Mouse (Mus musculus): ENCODE measurements around the gene Jam2. TPM values are rescaled to one million over a fixed set of nuclear protein-coding genes. Genes with fewer than 3 reads are reported as not detected.
A peak's percentile ranks its signal among the peaks of the same experiment; 100 is the strongest.

Jam2 gene
- 5.0 and 9.8 TPM in 2 replicates for total RNA-seq (2014; rRNA removed)
- polyA plus RNA-seq (2012; rRNA removed), result 2.3 and 2.4 TPM in 2 replicates

GRCm38 (mm10) chr16:84774003-84774703 lies at the start of gene Jam2:
Gene Jam2 (plus strand): TSS chr16:84774123.
- peaks cover 4% of the 10 kb centered on the region; the same call in 1 of the 2 replicates for H3K4me1 ChIP-seq (ENCODE audit: control insufficient read depth, insufficient read depth, low read length)
- H3K27ac ChIP-seq (replicated peaks; ENCODE audit: insufficient read depth, low read depth, low read length), result peak within 1 kb of the TSS; percentile 58
- H3K4me3 ChIP-seq (ENCODE audit: insufficient read depth, low read depth, low read length), result peak within 1 kb of the TSS; percentile 96
- no peak for DNase-seq (ENCODE audit: extremely low read depth, low read depth, low spot score)
- peak within 1 kb of the TSS; percentile 89 for H3K9ac ChIP-seq (ENCODE audit: low read depth, low read length)
- 0 out of 2 replicates have a peak, but pooled peaks cover 4% of the 10 kb centered on the region for H3K27me3 ChIP-seq (ENCODE audit: control insufficient read depth, insufficient read depth, low read length)
- no peaks in the 10 kb centered on the region for H3K79me2 ChIP-seq (ENCODE audit: control insufficient read depth, insufficient read depth, low read length)
- under 1% methylated on average over 43 of the region's 43 CpGs for WGBS
- H3K36me3 ChIP-seq (ENCODE audit: control insufficient read depth, insufficient read depth, low read length), result no peaks in the 10 kb centered on the region; the same call in 1 of the 2 replicates
- TF ChIP-seq POLR2A (IDR thresholded peaks at IDR 0.05; ENCODE audit: extremely low read depth, insufficient read depth, low read length), result 0 out of 2 replicates have a peak, but pooled peaks have one; percentile 30
- TF ChIP-seq CTCF (IDR thresholded peaks at IDR 0.05; ENCODE audit: low read depth, low read length), result no peak

GRCm38 (mm10) chr16:84734806-84735165 lies 39.1 kb upstream of the Jam2 start:
- H3K27ac ChIP-seq (replicated peaks; ENCODE audit: insufficient read depth, low read depth, low read length), result peak overlapping the region; percentile 64
- H3K27me3 ChIP-seq (ENCODE audit: control insufficient read depth, insufficient read depth, low read length), result no peaks in the 10 kb centered on the region
- under 1% methylated on average over 15 of the region's 15 CpGs for WGBS
- TF ChIP-seq CTCF (IDR thresholded peaks at IDR 0.05; ENCODE audit: low read depth, low read length), result no peak
- TF ChIP-seq POLR2A (IDR thresholded peaks at IDR 0.05; ENCODE audit: extremely low read depth, insufficient read depth, low read length), result no peak
- peak overlapping the region; percentile 77 for H3K4me3 ChIP-seq (ENCODE audit: insufficient read depth, low read depth, low read length)
- DNase-seq (ENCODE audit: extremely low read depth, low read depth, low spot score), result peak; percentile 60
- peaks cover 20% of the 10 kb centered on the region for H3K36me3 ChIP-seq (ENCODE audit: control insufficient read depth, insufficient read depth, low read length)
- peak overlapping the region; percentile 72 for H3K9ac ChIP-seq (ENCODE audit: low read depth, low read length)
- H3K79me2 ChIP-seq (ENCODE audit: control insufficient read depth, insufficient read depth, low read length), result peaks cover 7% of the 10 kb centered on the region; the same call in 1 of the 2 replicates
- peaks cover 10% of the 10 kb centered on the region for H3K4me1 ChIP-seq (ENCODE audit: control insufficient read depth, insufficient read depth, low read length)

- TF ChIP-seq POLR2A (IDR thresholded peaks at IDR 0.05; ENCODE audit: extremely low read depth, insufficient read depth, low read length) (0 out of 2 replicates have a peak, but pooled peaks have one; percentile 43), CTCF (IDR thresholded peaks at IDR 0.05; ENCODE audit: low read depth, low read length) (peak; percentile 90)
- DNase-seq (ENCODE audit: extremely low read depth, low read depth, low spot score), result peak; percentile 81
Measured at GRCm38 (mm10) chr16:84735166-84736105, 38.5 kb upstream of the Jam2 start, which contains the start of gene Mrpl39. Gene Mrpl39 (minus strand): TSS chr16:84735742.

GRCm38 (mm10) chr16:84737358-84737757 lies 36.6 kb upstream of the Jam2 start:
- 78% methylated on average over 3 of the region's 3 CpGs for WGBS
- no peak overlapping the region for H3K27ac ChIP-seq (replicated peaks; ENCODE audit: insufficient read depth, low read depth, low read length)

More at GRCm38 (mm10) chr16:84735166-84736105, 38.5 kb upstream of the Jam2 start, which contains the start of gene Mrpl39:
- Histone ChIP-seq H3K4me3 (ENCODE audit: insufficient read depth, low read depth, low read length) (peak within 1 kb of the TSS; percentile 77), H3K36me3 (ENCODE audit: control insufficient read depth, insufficient read depth, low read length) (peaks cover 16% of the 10 kb centered on the region; the same call in 1 of the 2 replicates), H3K9ac (ENCODE audit: low read depth, low read length) (peak within 1 kb of the TSS; percentile 77), H3K79me2 (ENCODE audit: control insufficient read depth, insufficient read depth, low read length) (peaks cover 7% of the 10 kb centered on the region; the same call in 1 of the 2 replicates), H3K4me1 (ENCODE audit: control insufficient read depth, insufficient read depth, low read length) (peaks cover 10% of the 10 kb centered on the region), H3K27ac (replicated peaks; ENCODE audit: insufficient read depth, low read depth, low read length) (peak within 1 kb of the TSS; percentile 89), H3K27me3 (ENCODE audit: control insufficient read depth, insufficient read depth, low read length) (no peaks in the 10 kb centered on the region)
- WGBS, result under 1% methylated on average over 66 of the region's 66 CpGs

GRCm38 (mm10) chr16:84744703-84745490 lies 29.0 kb upstream of the Jam2 start:
- WGBS, result 21% methylated on average over 10 of the region's 10 CpGs
- peak overlapping the region; percentile 95 for H3K27ac ChIP-seq (replicated peaks; ENCODE audit: insufficient read depth, low read depth, low read length)

More at GRCm38 (mm10) chr16:84737358-84737757, 36.6 kb upstream of the Jam2 start:
- DNase-seq (ENCODE audit: extremely low read depth, low read depth, low spot score), result no peak
- Histone ChIP-seq H3K36me3 (ENCODE audit: control insufficient read depth, insufficient read depth, low read length) (0 out of 2 replicates have a peak, but pooled peaks cover 1% of the 10 kb centered on the region), H3K4me3 (ENCODE audit: insufficient read depth, low read depth, low read length) (no peak overlapping the region), H3K79me2 (ENCODE audit: control insufficient read depth, insufficient read depth, low read length) (peaks cover 7% of the 10 kb centered on the region; the same call in 1 of the 2 replicates), H3K4me1 (ENCODE audit: control insufficient read depth, insufficient read depth, low read length) (peaks cover 10% of the 10 kb centered on the region), H3K9ac (ENCODE audit: low read depth, low read length) (no peak overlapping the region), H3K27me3 (ENCODE audit: control insufficient read depth, insufficient read depth, low read length) (no peaks in the 10 kb centered on the region)
- no peak for TF ChIP-seq CTCF (IDR thresholded peaks at IDR 0.05; ENCODE audit: low read depth, low read length)
- no peak for TF ChIP-seq POLR2A (IDR thresholded peaks at IDR 0.05; ENCODE audit: extremely low read depth, insufficient read depth, low read length)

More at GRCm38 (mm10) chr16:84744703-84745490, 29.0 kb upstream of the Jam2 start:
- H3K36me3 ChIP-seq (ENCODE audit: control insufficient read depth, insufficient read depth, low read length), result no peaks in the 10 kb centered on the region
- peak overlapping the region; percentile 54 for H3K4me3 ChIP-seq (ENCODE audit: insufficient read depth, low read depth, low read length)
- no peak for TF ChIP-seq CTCF (IDR thresholded peaks at IDR 0.05; ENCODE audit: low read depth, low read length)
- TF ChIP-seq POLR2A (IDR thresholded peaks at IDR 0.05; ENCODE audit: extremely low read depth, insufficient read depth, low read length), result no peak
- peaks cover 5% of the 10 kb centered on the region for H3K4me1 ChIP-seq (ENCODE audit: control insufficient read depth, insufficient read depth, low read length)
- no peaks in the 10 kb centered on the region for H3K79me2 ChIP-seq (ENCODE audit: control insufficient read depth, insufficient read depth, low read length)
- H3K27me3 ChIP-seq (ENCODE audit: control insufficient read depth, insufficient read depth, low read length), result no peaks in the 10 kb centered on the region
- H3K9ac ChIP-seq (ENCODE audit: low read depth, low read length), result peak overlapping the region; percentile 57; the same call in 1 of the 2 replicates
- peak; percentile 76 for DNase-seq (ENCODE audit: extremely low read depth, low read depth, low spot score)
